Mouse (Mus musculus) cerebellum, adult 11 months (tissue): ENCODE results near the gene Bms1.

Source experiments
- DNase-seq: peaks from one replicate; pipeline ENCODE4 v3.0.0; 2022

Bms1 gene

DNA sequence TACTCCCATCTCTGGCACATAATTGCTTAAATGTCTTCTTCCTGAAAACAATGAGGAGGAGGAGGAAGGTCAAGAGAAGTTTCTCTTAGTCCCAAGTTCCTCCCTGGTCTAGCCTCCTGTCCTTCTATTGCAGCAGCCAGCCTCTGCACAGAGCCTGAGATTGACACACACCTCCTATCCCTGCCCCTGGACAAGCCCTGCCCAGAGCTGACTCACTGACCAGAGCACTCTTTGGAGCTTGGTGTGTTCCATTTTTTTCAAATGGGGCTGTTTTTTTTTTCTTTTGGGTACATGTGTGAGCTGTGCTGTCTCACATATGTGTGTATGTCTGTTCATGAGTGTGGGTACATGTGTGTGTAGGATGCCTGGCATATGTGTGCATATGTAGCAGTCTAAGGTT, 53.5 kb downstream of the Bms1 start:
- DNase-seq, result no peak

DNA sequence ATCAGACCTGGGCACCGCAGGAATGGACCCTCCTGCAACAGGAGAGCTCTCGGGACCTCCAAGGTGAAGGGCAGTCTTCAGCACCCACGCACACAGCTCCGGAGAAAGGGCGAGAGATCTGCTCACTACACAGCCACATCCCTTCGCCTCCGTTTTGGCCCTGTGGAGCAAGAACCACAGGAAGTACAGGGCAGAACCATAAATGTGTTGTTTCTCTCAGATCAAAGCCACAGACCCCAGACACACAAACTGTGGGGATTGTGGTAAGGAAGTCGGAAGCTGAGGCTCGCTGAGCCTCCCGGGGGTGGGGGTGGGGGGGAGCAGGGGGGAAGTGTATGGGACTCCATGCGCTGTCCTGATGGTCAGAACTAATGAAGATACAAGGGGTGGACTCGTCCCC, 68.9 kb downstream of the Bms1 start:
- DNase-seq, result no peak

DNA sequence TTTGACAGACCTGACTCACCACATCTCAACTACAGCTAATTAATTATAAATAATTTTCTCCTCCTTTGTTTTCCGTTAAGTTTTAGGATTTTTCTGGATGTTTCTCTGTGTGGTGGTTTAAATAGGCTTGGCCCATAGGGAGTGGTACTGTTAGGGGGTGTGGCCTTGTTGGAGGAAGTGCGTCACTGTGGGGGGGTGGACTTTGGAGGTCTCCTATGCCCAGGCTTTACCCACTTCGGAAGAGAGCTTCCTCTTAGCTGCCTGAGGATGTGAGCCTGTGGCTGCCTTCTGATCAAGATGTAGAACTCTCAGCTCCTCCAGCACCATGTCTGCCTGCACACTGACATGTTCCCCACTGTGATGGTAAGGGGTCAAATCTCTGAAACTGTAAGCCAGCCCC, 71.1 kb downstream of the Bms1 start:
- no peak for DNase-seq

DNA sequence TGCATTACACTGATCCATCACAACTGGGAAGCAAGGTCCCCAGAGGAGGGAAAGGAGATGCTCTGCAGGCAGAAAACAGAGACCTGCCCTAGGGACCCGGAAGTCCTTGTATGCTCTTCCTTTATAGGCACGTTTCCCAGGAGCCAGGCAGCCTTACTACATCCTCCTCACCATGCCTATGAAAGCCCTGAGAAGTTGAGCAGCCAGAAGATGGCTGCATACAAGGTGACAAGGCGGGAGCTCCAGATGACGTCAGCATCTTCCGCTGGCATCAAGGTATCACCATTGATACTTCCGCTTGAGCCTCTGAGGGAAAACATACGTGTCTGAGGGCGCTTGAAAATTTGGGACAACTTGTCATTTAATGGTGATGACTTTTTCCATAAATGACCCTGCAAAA, 72.0 kb downstream of the Bms1 start:
- DNase-seq, result no peak

DNA sequence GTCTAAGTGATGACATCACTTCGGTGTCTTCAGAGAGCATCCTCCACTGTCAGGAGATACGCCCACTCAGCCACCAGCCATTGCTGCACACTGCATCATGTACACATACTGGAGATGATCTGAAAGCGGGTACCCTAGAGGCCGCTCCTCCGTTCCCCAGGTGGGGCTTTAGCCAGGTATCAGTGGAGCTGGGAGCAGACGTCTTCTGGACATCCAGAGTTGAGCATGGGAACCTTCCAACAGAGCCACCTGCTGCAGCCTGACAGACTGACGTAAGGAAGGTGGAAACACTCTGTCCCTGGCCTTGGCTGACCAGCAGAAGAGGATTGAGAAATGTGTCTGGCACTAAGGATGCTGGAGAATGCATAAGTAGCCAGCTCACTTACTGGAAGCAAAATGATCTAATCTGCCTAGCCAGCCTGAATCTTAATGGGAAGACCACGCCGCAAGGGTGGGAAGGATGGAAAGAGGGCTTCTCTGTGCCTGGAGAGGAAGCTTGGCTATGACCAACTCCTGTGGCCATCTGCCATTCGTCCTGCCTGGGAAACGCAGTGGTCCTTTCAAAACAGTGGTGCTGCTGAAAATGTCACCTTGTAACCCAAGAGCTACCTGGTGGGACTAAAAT, 77.3 kb downstream of the Bms1 start:
- no peak for DNase-seq

DNA sequence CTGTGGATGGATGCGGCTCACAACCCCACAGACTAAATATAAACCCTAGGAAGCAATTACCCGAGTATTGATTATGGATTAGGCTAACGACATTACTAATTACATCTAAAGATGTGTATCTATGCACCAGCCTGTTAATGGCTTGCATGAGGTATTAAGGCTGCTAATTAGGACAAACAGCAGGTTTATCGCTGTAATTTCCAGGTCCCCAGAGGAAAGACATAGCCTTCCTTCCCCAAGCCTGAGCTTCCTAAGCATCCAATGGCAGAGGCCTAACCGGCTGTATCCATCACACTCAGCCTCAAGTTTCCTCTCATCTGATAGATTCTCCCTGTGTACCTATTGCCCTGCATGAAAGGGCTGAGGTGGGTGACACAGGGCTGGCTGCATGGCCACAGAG, 81.6 kb downstream of the Bms1 start:
- DNase-seq, result no peak

DNA sequence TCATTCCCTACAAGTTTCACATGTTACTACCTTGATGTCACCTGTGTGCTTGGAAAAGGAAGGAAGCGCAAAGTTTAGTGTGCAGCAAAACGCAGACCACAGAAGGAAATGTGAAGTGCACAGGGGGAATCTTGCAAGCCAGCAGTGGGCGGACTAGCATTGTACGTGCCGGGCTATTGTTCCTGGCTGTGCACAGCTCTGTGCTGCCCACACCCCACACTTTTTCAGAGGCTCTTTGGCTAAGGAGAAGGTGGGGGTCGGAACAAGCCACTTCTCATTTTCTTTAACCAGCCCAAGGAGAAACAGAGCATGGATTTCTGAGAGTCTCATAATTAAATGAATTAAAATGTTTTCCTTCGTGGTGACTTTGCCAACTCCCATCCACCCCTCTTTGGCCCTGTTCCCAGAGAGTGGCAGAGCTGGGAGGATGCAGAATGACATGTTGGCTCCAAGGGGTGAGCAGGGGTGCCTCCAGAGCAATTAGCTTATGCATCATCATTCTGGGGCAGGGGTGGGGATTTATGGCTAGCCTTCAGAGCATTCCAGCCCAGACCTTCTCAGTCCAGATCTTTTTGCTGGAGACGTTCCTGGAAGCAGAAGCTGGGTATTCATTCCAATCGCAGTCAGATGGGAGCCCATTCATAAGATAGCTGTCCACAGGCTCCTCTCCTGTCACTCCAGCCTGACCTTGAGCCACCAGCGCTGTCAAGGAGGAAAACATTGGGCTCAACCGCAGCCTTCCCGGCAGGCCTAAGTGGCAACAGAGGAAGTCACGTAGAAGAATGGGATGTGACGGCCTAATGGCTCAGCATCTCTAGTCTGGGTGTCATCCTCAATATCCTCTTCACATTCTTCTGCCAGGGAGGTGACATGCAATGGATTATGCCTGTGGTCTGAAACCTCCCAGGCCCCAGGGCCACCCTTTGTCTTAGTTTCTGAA, 82.5 kb downstream of the Bms1 start:
- DNase-seq, result no peak

DNA sequence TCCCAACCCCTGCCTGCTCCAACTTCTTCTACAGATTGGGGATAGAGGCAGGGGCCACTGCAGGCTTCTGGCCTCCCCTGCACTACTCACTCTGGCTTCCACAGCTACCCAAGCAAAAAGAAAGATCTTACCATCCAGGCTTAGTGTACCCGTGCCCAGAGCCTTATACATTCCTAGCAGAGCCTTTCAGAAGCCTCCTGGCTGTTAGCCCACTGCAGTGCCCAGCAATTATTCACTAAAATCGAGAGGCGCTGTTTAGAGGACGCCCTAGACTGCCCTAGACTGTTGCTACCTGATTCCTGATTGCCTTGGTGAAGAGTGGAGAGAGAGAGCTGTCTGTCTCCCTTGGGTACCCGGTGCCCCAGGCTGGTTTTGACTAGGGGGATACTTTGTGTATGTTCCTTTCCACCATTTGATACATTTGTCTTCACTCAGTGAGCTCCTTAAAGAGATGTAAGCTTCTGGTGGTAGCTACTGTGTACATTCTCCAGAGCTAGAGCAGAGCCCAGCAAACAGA, 83.3 kb downstream of the Bms1 start:
- no peak for DNase-seq

DNA sequence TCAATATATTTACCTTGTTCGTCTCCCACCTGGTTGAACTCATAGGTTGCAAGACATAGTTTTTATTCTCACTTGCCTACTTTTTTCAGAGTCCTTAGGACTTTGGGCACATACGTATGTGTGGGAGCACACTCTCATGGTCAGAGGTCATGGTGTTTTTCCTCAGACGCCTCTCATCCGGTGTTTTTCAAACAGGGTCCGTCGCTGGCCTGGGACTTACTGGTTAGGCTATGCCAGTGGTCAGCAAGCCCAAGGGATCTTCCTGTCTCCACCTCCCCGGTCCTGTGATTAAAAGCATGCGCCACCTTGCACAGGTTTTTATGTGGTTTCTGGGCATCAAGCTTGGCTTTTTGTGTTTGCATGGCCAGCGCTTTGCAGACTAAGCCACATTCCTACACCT, 85.4 kb downstream of the Bms1 start:
- no peak for DNase-seq
